Mouse (Mus musculus): ENCODE results near the gene Qrich1. TPM values are rescaled to one million over a fixed set of nuclear protein-coding genes. Genes with fewer than 3 reads are reported as not detected.

Qrich1 gene
- polyA plus RNA-seq, 2 experiments from 2014 or later, result 71.0 to 77.8 TPM

DNA sequence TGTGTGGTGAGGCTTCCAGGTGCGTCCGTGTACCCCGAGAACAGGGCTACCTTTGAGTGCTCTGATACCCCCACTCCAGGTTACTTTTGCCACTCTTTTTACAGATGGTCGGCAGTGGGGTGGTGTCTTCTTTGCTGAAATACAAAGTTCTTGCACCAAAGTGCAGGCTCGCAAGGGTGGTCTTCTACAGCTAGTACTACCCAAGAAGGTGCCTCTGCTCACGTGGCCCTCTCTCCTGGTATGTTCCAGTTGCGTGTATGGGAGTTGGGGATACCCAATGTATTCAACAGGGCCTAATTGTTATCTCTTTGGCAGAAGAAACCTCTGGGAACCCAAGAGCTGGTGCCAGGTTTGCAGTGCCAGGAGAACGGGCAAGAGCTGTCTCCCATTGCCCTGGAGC, 23.4 kb upstream of the Qrich1 start:
- ATAC-seq, result no peak

DNA sequence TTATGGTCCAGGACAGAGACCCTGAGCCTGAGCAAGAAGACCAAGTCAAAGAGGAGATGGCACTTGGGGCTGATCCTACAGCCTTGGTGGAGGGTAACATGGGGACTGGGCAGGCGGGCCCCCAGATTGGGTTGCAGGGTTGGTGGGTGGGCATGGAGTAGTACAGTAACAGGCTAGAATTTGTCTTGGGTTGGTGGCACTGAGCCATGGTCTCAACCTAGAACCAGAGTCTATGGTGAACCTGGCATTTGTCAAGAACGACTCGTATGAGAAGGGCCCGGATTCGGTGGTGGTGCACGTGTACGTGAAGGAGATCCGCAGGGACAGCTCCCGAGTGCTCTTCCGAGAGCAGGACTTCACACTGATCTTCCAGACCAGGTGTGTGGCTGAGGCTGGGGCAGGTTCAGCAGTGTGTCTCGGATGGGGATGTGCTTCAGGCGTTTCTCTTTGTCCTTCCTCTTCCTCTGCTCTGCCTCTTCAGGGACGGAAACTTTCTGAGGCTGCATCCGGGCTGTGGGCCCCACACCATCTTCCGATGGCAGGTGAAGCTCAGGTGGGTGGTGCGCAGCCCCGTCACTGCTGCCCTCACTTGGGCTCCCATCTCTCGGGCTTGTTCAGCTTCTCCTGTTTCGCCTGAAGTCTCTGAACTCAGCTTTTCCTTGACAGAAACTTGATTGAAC, 22.3 kb upstream of the Qrich1 start:
- no peak for ATAC-seq

GRCm38 (mm10) chr9:108494905-108495304, 21.7 kb upstream of the Qrich1 start:
- ATAC-seq, result no peak

- no peak for ATAC-seq
Measured at GRCm38 (mm10) chr9:108499231-108499630, 17.4 kb upstream of the Qrich1 start.

DNA sequence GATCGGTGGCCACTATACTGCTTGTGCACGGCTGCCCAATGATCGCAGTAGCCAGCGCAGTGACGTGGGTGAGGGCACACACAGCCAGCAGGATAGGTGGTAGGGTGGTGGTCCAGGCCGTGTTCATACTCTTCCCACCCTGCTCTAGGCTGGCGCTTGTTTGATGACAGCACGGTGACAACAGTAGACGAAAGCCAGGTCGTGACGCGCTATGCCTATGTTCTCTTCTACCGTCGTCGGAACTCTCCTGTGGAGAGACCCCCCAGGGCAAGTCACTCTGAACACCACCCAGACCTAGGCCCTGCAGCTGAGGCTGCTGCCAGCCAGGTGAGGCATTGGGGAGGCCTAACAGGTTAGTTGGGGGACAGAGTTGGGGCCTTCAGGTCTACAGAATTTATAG, 16.7 kb upstream of the Qrich1 start:
- ATAC-seq, result no peak

- ATAC-seq, result no peak
Measured at GRCm38 (mm10) chr9:108506901-108507300, 9.7 kb upstream of the Qrich1 start.

DNA sequence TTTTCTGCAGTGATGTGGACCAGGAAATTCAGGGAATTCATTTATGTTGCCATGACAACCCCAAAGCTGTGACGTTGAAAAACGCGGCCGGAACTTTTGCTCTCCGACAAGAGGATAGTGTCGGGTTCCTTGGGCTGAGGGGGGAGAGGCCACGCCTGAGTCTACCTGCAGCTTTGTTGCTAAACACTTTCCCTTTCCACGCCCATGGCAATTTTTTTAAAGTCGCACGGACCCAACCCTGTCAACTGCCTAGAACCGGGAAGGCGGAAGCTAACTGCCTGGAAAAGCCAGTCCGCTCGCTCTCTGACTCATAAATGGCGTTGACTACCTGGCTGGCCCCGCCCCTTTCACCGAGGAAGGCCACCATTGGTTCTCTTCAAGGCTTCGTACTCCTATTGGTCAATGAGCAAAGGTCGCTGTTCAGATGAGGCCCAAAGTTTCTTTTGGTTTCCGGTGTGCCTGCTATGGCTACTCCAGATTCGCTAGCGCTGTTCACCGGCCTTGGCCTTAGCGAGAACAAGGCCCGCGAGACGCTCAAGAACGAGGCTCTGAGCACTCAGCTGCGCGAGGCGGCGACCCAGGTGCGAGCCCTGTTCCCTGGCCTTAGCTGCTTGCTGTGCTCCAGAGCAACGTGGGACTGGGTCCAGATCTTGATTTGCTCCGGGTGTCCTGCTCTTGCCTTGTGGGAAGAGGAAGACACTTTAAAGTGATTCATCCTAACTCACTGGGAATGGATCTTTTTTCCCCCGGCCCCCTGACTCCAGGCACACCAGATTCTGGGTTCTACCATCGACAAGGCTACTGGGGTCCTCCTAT, 8.8 kb upstream of the Qrich1 start, which contains the start of gene Qars:
Gene Qars, plus strand, starts transcription at position 88 of the 816 bp plus-strand sequence.
- peak; percentile 99 for ATAC-seq

- no peak for ATAC-seq
Measured at GRCm38 (mm10) chr9:108508776-108509175, 7.8 kb upstream of the Qrich1 start.

GRCm38 (mm10) chr9:108517253-108517930, 786 bp downstream of the Qrich1 start:
- ATAC-seq, result peak; percentile 2

- ATAC-seq, result peak; percentile 52
Measured at GRCm38 (mm10) chr9:108517931-108518332, 1.3 kb downstream of the Qrich1 start.

GRCm38 (mm10) chr9:108521604-108522003, 5.0 kb downstream of the Qrich1 start:
- no peak for ATAC-seq

DNA sequence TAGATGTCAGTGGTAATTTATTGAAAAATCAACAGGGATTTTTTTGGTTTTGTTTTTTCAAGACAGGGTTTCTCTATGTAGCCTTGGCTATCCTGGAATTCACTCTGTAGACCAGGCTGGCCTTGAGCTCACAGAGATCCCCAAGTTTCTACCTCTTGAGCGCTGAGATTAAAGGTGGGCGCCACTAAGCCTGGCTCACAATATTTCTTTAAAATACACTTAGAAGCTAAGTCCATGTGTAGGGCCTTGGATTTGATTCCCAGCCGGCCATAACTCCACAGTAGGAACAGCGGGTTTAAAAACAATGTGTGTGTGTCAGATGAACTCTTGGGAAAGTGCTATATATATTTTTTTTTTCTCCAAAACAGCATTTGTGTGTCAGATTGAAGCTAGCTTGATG, 6.7 kb downstream of the Qrich1 start:
- ATAC-seq, result no peak

DNA sequence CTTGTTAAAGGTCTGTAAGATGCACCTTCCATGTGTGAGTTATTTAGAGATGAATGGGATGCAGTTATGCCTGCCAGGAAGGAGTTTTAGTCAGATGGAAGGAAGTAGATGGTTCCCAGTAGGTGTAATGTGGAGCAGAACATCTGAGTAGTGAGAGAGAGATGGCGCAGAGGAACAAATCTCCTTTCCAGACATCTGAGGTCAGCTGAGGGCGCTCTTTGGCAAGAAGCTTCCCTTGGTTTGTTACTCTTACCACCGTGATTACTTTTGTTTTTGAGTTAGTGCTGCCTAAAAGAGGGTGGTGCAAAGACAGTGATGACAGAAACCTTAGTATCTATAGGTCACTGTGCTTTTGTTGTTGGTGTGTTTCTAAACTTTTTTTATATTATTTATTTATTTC, 8.8 kb downstream of the Qrich1 start:
- no peak for ATAC-seq

DNA sequence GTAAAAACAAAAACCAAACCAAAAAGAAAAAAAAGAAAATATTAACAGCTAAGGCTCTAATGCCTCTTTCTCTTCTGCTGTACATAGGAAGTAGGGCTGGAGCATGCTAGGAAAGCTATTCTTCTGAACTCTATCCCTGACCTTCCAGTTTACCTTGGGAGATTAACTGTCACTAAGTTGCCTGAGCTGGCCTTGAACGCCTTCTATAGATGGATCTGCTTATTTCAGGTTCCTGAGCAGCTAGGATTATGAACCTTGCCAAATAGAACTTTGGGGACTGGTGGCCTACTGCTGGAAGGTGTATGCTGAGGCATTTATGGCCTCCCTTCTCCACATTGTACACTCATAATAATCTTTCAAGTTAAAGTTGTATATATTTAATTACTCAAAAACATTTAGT, 14.3 kb downstream of the Qrich1 start:
- ATAC-seq, result no peak

DNA sequence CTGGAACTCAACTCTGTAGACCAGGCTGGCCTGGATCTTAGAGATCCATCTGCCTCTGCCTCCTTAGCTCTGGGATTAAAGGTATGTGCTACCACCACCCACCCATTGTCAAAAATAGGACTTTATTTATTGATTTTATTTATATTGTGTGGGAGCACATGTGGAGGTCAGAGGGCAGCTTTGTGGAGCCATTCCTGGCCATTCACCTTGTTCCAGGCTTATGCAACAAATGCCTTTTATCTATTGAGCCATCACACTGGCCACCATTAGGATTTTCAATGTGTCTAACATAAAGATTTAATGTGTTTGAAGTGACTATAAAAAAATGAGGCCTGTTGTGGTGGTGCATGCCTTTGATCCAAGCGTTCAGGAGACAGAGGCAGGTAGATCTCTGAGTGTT, 14.9 kb downstream of the Qrich1 start:
- no peak for ATAC-seq

DNA sequence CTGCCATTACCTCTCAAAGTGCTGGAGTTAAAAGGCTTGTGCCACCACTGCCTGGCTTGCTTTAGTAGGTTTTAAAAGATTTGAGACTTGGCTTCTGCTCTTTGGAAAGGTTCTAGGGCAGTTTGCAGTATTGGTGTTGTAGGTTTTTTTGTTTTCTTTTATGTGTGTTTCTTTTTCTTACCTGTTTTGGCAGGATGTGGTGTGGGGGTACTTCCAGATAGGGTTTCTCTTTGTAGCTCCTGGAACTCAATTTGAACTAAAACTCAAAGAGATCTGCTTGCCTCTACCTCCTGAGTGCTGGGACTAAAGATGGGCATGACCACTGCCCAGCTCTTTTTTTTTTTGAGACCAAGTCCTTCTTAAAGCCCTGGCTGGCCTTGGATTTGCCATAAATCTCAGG, 24.2 kb downstream of the Qrich1 start:
- ATAC-seq, result peak; percentile 57

DNA sequence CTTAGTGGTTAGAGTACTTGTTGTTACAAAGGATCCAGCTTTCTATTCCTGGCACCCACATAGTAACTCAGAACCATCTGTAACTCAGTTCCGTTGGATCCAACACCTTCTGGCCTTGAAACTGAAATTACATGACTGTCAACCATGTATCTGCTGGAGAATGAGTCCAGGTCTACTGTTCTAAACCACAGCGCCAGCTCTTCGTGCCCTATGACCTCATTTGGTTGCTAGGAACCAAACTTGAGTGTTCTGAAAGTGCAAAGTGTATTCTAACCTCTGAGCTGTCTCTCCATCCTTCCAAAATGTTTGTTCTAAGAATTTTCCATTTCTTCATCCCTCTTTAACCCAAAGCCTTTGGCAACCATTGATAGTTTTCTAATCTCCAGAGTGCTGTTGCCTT, 29.4 kb downstream of the Qrich1 start:
- no peak for ATAC-seq

DNA sequence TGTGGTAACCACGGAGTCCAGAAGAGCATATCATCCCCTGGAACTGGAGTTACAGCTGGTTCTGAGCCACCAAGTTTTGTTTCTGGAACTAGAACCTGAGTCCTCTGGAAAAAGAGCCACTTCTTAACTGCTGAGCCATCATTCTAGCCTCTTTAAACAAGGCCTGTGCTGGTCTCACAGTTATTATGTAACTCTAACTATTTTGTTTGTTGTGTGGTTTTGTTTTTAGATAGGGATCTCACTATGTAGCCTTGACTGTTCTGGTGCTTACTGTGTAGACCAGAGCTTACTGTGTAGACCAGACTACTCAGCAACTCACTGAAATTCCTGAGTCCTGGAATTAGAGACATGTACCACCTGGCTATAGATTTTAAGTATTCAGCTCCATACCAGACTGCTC, 30.3 kb downstream of the Qrich1 start:
- no peak for ATAC-seq

DNA sequence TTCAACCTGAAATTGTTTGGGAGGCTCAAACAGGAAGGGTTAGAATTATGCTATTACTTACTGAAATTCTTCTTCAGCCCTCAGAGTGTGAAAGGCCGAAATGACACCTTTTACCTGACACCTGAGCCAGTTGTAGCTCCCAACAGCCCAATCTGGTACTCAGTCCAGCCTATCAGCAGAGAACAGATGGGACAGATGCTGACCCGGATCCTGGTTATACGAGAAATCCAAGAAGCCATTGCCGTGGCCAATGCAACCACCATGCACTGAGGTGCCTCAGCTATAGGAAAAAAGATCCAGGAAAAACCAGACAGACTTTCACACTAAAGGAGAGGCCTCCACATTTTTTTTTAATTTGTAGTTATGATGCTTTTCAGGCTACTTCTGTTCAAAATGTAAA, 42.6 kb downstream of the Qrich1 start:
- ATAC-seq, result no peak

- peak; percentile 98 for ATAC-seq
Measured at GRCm38 (mm10) chr9:108560227-108560841, 43.7 kb downstream of the Qrich1 start, which contains the start of gene Impdh2. TSS of gene Impdh2 (plus strand) at chr9:108560286.

DNA sequence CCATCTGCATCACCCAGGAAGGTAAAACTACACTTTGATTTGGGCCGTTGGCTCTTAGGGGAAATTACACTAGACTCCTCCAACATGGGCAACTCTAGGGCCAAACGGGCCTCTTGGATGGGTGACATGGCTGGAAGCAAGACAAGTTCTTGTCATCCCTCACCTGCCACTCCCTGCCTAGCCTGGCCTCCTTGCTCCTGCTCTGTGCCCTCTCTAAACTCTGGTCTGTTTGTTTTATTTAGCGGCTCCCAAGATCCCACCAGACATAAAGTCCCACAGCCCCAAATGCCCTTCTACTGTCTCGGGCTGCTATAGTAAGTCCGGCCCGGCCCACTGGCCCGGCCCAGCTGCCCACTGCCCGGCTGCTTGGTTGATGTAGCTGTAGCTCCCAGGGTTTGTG, 47.1 kb downstream of the Qrich1 start:
- ATAC-seq, result no peak

DNA sequence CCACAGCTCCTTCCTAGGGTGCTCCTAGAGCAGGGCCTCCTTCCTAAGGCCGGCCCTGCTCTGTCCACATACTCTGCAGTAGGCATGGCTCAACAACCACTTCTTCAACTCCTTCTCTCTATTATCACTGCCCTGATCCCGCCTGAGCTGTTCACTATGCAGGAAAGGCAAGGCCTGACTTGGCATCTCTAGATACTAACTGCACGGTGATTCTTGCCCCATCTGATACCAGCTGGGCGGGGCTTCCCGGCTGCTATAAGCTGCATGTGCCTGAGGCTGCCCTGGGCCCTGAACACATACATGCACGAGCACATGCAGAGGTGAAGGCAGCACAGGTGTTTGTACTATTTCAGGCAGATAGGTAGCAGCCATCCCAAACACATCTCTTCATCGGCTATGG, 47.5 kb downstream of the Qrich1 start:
- ATAC-seq, result no peak
